Mouse (Mus musculus): Measurements from ENCODE around the gene Pdzph1.

GRCm38 (mm10) chr17:58937533-58937932 lies 53.6 kb downstream of the Pdzph1 start:
- no peak for TF ChIP-seq GATA1 (IDR thresholded peaks at IDR 0.05; ENCODE audit: borderline replicate concordance, low read length)
- no peak for TF ChIP-seq FLI1 (IDR thresholded peaks at IDR 0.05; ENCODE audit: low read length)
